Mouse (Mus musculus) cerebellum, adult 2 months (tissue): ENCODE results near the gene P4htm. TPM values are rescaled to one million over a fixed set of nuclear protein-coding genes. Genes with fewer than 3 reads are reported as not detected.

Experiments used
- DNase-seq, 2 experiments: peaks; one replicate each; pipeline ENCODE4 v3.0.0; 2021
- H3K27ac ChIP-seq: fragments of 200-500 bp; 2 replicates; pipeline ENCODE4 v1.5.1; 2012; ENCODE audit warnings: low read length, control low read depth, inconsistent platforms; ENCODE audit not compliant: insufficient read depth
- H3K27me3 ChIP-seq: fragments of 200-500 bp; 2 replicates; pipeline ENCODE4 v1.6.1; 2012; ENCODE audit warnings: inconsistent platforms, mild to moderate bottlenecking, low read length, moderate library complexity; ENCODE audit not compliant: control insufficient read depth, insufficient read depth
- H3K4me1 ChIP-seq: fragments of 200-500 bp; 2 replicates; pipeline ENCODE4 v1.6.1; 2011; ENCODE audit warnings: low read length; ENCODE audit not compliant: control insufficient read depth, insufficient read depth
- H3K4me3 ChIP-seq: fragments of 200-500 bp; replicated peaks from 2 replicates; pipeline ENCODE3; 2011; ENCODE audit warnings: mild to moderate bottlenecking, low read depth, low read length, control low read depth; ENCODE audit not compliant: insufficient read depth
- CTCF ChIP-seq: fragments of 200-500 bp; IDR thresholded peaks from 2 replicates; pipeline ENCODE4 v1.5.1; 2011; ENCODE audit warnings: low read depth, mild to moderate bottlenecking, control low read depth, low read length, moderate library complexity, borderline replicate concordance; ENCODE audit not compliant: insufficient read depth
- POLR2A ChIP-seq: fragments of 200-500 bp; IDR thresholded peaks from 2 replicates; pipeline ENCODE4 v1.6.1; 2011; ENCODE audit warnings: low read length, control low read depth, borderline replicate concordance; ENCODE audit not compliant: insufficient read depth
- WGBS: fragments of 180-500 bp; shearing (Covaris S2); methylation state at CpG from one replicate; pipeline ENCODE4 v1.1.7; 2018; 5-methylcytosine and 5-hydroxymethylcytosine counted together
- polyA plus RNA-seq: library from polyadenylated mRNA; depleted of rRNA; stranded (reverse); fragments of >200 nt; gene quantifications from 2 replicates; pipeline ENCODE4 v1.2.3, GENCODE M21; 2012; rRNA removed

Gene P4htm
- polyA plus RNA-seq: 102 and 105 TPM in 2 replicates

DNA sequence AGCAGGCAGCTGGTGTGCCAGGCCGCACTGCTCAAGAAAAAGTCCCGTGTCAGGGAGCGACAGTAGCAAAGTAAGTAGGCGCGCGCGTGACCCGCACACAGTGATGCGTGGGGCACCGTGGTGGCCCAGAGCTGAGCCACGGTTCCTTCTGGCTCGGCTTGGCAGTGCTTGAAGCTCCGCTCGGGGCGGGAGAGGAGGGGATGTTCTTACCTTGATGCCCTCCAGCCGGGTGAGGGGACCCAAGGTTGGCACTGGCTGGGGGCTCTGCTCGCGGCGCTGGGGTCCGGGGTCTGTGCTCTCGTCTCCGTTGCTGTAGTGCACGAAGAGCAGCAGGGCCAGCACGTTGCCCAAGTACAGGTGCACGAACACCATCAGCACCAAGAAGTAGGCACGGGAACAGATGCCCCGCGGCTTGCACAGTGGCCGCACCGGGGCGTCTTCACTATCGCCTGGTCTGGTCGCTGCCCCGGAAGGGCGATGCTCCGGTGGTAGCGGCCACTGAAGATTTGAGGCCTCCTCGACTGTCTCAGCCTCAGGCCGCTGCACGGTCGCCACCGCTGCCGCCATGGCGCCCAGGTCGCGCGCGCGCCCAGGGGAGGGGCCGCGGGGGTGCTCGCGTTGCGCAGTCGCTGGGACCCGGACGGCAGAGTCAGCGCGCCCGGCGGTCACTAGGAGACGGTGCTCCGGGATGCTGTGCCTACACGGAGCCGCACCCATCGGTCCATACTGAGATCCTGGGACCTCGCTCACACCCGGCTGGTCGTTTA is at the start of gene P4htm:
P4htm (minus strand) TSS at position 670 of the 767 bp plus-strand sequence.
- peak; percentile 82 to 85 for DNase-seq
- peak within 1 kb of the TSS; percentile 76 for H3K27ac ChIP-seq
- H3K4me3 ChIP-seq: peak within 1 kb of the TSS; percentile 91
- no peak for TF ChIP-seq CTCF
- TF ChIP-seq POLR2A: peak; percentile 80
- under 1% methylated on average over 69 of the region's 69 CpGs for WGBS
- H3K27me3 ChIP-seq: no peaks in the 10 kb centered on the region
- H3K4me1 ChIP-seq: peaks cover 6% of the 10 kb centered on the region; the same call in 1 of the 2 replicates

DNA sequence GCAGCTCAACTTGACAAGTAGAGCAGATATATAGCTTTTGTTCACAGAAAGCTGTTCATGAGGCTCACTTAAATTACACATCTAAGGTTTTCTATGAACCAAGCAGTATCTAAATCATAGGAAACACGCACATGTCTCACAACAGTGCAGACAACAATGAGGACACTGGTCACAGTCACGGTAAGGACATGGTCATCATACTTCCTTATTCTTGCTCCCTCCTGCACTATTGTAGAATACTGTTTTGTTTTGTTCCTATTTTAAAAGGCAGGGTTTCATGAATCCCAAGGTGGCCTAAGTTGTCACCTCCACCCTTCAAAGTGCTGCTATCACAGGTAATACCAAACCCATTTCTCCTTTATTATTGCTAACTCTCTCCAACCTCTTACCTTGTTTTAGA is 42.4 kb upstream of the P4htm start:
- DNase-seq: no peak
- Histone ChIP-seq H3K27ac (no peak overlapping the region), H3K4me1 (peaks cover 3% of the 10 kb centered on the region; the same call in 1 of the 2 replicates), H3K4me3 (no peak overlapping the region), H3K27me3 (no peaks in the 10 kb centered on the region)
- 79% methylated on average over 2 of the region's 2 CpGs for WGBS
- TF ChIP-seq POLR2A (no peak), CTCF (no peak)

DNA sequence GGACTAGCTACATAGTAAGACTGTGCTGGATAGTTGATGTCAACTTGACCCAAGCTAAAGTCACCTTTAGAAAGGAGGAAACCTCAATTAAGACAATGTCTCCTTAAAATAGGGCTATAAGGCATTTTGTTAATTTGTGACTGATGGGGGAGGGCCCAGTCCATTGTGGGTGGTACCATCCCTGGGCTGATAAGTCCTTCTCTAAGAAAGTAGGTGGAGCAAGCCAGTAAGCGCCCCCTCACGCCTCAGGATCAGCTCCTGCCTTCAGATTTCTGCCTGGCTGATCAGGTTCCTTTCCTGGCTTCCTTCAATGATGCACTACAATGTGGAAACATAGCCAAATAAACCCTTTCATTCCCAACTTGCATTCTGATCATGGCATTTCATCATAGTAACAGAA is 37.9 kb upstream of the P4htm start:
- no peak overlapping the region for H3K4me3 ChIP-seq
- H3K27me3 ChIP-seq: no peaks in the 10 kb centered on the region
- DNase-seq: no peak
- no peak overlapping the region for H3K27ac ChIP-seq
- 85% methylated on average over 2 of the region's 2 CpGs for WGBS
- TF ChIP-seq POLR2A (no peak), CTCF (no peak)
- no peaks in the 10 kb centered on the region for H3K4me1 ChIP-seq

DNA sequence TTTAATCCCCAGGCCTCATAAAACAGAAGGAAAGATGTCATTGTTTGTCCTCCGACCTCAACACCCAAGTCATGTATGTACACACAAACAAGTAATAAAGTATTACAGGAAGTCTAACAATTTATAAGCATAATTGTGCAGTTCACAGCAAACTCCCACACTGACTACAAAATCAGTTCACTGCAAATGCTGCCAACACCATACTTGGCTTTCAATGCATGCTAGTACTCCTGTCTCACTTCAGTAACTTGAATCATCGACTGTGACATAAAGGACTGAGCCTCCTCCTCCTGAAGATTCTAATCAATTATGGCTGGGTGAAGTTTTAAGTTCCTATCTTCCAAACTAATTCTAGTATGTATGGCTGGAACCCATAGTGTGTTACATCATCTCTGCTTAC is 36.4 kb upstream of the P4htm start:
- H3K27me3 ChIP-seq: no peaks in the 10 kb centered on the region
- WGBS: 63% methylated on average over 2 of the region's 2 CpGs
- DNase-seq: no peak
- H3K4me3 ChIP-seq: no peak overlapping the region
- no peaks in the 10 kb centered on the region for H3K4me1 ChIP-seq
- no peak overlapping the region for H3K27ac ChIP-seq
- no peak for TF ChIP-seq POLR2A
- no peak for TF ChIP-seq CTCF

DNA sequence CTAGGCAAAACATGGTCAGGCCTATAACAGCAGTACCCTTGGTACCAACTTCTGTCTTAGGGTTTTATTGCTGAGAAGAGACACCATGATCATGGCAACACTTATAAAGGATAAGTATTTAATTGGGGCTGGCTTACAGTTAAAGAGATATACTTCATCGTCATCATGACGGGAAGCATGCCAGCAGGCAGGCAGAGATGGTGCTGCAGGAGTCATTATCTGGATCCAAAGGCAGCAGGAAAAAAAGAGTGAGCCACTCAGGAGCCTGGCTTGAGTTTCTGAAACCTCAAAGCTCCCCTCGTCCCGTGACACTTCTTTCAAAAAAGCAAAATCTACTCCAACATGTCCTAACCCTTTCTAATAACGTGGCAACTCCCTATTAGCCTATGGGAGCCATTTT is 34.9 kb upstream of the P4htm start:
- TF ChIP-seq CTCF (no peak), POLR2A (no peak)
- DNase-seq: no peak
- WGBS: 51% methylated on average over 5 of the region's 5 CpGs
- no peaks in the 10 kb centered on the region for H3K27me3 ChIP-seq
- H3K4me1 ChIP-seq: no peaks in the 10 kb centered on the region
- H3K27ac ChIP-seq: no peak overlapping the region
- no peak overlapping the region for H3K4me3 ChIP-seq

DNA sequence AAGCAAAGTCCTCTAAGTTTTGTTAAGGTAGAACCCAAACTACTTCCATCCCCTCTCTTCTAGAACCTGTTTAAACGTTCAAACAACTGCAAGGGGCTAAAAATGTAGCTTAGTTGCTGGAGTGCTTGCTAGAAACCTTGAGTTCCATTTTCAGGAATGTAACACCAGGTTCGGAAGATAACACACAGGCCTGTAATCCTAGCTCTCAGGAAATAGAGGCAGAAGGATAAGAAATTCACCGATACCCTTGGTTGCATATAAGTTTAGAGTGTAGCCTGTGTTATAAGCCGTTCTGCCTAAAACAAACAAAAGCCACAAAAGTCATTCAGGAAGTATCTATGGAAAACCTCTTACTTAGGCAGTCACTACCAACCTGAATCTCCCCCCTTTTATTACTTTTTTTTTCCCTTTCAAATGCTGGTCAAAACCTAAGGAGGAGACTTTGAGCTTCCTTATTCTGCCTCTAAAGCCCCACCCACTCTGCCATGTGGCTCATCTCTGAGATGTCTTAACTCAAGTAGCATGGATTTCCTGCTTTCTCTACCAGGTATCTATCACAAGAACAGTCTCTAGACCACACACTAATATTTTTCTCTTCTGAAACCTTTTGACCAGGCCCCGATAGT is 34.3 kb upstream of the P4htm start:
- H3K4me1 ChIP-seq: no peaks in the 10 kb centered on the region
- H3K27me3 ChIP-seq: no peaks in the 10 kb centered on the region
- DNase-seq: no peak
- H3K4me3 ChIP-seq: no peak overlapping the region
- no peak overlapping the region for H3K27ac ChIP-seq
- no peak for TF ChIP-seq POLR2A
- TF ChIP-seq CTCF: no peak
- WGBS: 94% methylated on average over 5 of the region's 5 CpGs

DNA sequence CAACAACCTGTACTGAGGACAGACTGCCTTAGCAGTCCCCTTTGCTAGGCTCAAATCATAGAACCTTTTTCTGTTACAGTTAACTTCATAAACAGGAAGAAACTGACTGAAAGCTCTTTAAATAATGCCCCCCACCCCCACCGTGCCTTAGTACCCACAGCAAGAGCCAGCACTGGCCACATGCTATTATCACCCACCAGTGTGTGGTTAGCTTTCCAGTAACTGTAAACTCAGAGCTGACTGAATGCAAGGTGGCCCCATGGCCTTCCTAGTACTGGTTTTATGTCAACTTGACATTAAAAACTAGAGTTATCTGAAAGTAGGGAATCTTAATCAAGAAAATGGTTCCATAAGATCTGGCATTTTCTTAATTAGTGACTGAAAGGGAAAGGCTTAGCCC is 33.2 kb upstream of the P4htm start:
- TF ChIP-seq CTCF: no peak
- no peak for TF ChIP-seq POLR2A
- H3K4me1 ChIP-seq: peaks cover 4% of the 10 kb centered on the region; the same call in 1 of the 2 replicates
- WGBS: 89% methylated on average over 1 of the region's 1 CpGs

DNA sequence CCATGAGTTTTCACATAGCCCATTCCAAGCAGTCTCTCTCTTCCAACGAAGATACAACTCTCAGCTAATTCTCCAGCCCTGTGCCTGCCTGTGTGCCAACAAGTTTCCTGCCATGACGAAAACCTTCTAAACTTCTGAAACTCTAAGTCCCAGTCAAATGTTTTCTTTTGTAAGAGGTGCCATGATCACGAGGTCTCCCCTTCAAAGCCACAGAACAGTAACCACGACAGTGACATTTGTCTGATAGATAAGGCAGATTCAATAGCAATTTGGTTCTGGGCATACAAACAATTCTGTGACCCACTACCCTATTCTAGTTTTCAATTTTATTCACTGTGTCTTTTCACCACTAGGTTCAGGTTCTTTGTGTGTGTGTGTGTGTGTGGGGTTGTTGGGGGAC is 30.7 kb upstream of the P4htm start:
- peaks cover 4% of the 10 kb centered on the region; the same call in 1 of the 2 replicates for H3K4me1 ChIP-seq
- TF ChIP-seq POLR2A: no peak
- TF ChIP-seq CTCF: no peak
- no peaks in the 10 kb centered on the region for H3K27me3 ChIP-seq
- H3K4me3 ChIP-seq: no peak overlapping the region
- DNase-seq: no peak
- H3K27ac ChIP-seq: no peak overlapping the region
- WGBS: 70% methylated on average over 4 of the region's 4 CpGs

More for the DNA sequence above, 33.2 kb upstream of the P4htm start:
- Histone ChIP-seq H3K27ac (no peak overlapping the region), H3K27me3 (no peaks in the 10 kb centered on the region), H3K4me3 (no peak overlapping the region)
- no peak for DNase-seq
